Mouse (Mus musculus): ENCODE results near the gene 8030474K03Rik.
"Not testable (repeated sequence)": the region's sequence is repeated elsewhere in the genome, so short reads cannot be mapped to it uniquely, and the experiment has no call there.

8030474K03Rik gene

GRCm38 (mm10) chrX:101794342-101794741 lies at the start of gene 8030474K03Rik, which contains the start of gene Gm4779:
Gene 8030474K03Rik, plus strand, starts transcription at chrX:101794656.
Gene Gm4779, minus strand, starts transcription at chrX:101794423.
- no peak for DNase-seq (ENCODE audit: low read depth)

- DNase-seq (ENCODE audit: low read depth) = no peak
These were observed 44.3 kb upstream of the 8030474K03Rik start for GRCm38 (mm10) chrX:101750144-101750543.

GRCm38 (mm10) chrX:101754478-101754877 lies 40.0 kb upstream of the 8030474K03Rik start:
- DNase-seq (ENCODE audit: low read depth) = no peak

- no peak for DNase-seq (ENCODE audit: low read depth)
These were observed 29.8 kb upstream of the 8030474K03Rik start for GRCm38 (mm10) chrX:101764621-101765020.

- DNase-seq (ENCODE audit: low read depth) = no peak
These were observed 29.3 kb upstream of the 8030474K03Rik start for GRCm38 (mm10) chrX:101765111-101765510.

- peak; percentile 24 for DNase-seq (ENCODE audit: low read depth)
These were observed 27.2 kb upstream of the 8030474K03Rik start for GRCm38 (mm10) chrX:101767280-101767679.

GRCm38 (mm10) chrX:101769478-101769877 lies 25.0 kb upstream of the 8030474K03Rik start:
- no peak for DNase-seq (ENCODE audit: low read depth)

GRCm38 (mm10) chrX:101770307-101770706 lies 24.1 kb upstream of the 8030474K03Rik start:
- no peak for DNase-seq (ENCODE audit: low read depth)

- DNase-seq (ENCODE audit: low read depth) = peak; percentile 68
These were observed 22.4 kb upstream of the 8030474K03Rik start for GRCm38 (mm10) chrX:101772035-101772434.

GRCm38 (mm10) chrX:101791551-101791950 lies 2.9 kb upstream of the 8030474K03Rik start:
- peak; percentile 44 for DNase-seq (ENCODE audit: low read depth)

- peak; percentile 53 for DNase-seq (ENCODE audit: low read depth)
These were observed 11.1 kb downstream of the 8030474K03Rik start for GRCm38 (mm10) chrX:101805512-101805911.

GRCm38 (mm10) chrX:101811750-101812149 lies 17.3 kb downstream of the 8030474K03Rik start:
- peak; percentile 2 for DNase-seq (ENCODE audit: low read depth)

- DNase-seq (ENCODE audit: low read depth) = peak; percentile 2
These were observed 24.7 kb downstream of the 8030474K03Rik start for GRCm38 (mm10) chrX:101819163-101819562.

- not testable (repeated sequence) for DNase-seq (ENCODE audit: low read depth)
These were observed 25.5 kb downstream of the 8030474K03Rik start for GRCm38 (mm10) chrX:101819980-101820379.

- DNase-seq (ENCODE audit: low read depth) = no peak
These were observed 52.8 kb downstream of the 8030474K03Rik start for GRCm38 (mm10) chrX:101847191-101847795.

All from naive thymus-derived CD4-positive, alpha-beta T cell, adult 2 months (primary cell).